Mouse (Mus musculus) CH12.LX (cell line): ENCODE results near the gene Rspry1. TPM values are rescaled to one million over a fixed set of nuclear protein-coding genes. Genes with fewer than 3 reads are reported as not detected.

Experiments
- DNase-seq: peaks from one replicate; pipeline ENCODE4 v3.0.0-alpha.2; 2013; ENCODE audit errors: extremely low read depth
- H3K27ac ChIP-seq: 2 replicates; pipeline ENCODE4 v1.5.1; 2012; ENCODE audit warnings: low read depth, mild to moderate bottlenecking, control low read depth, moderate library complexity; ENCODE audit not compliant: insufficient read depth
- H3K27me3 ChIP-seq: replicated peaks from 2 replicates; pipeline ENCODE3; 2012; ENCODE audit warnings: inconsistent platforms
- H3K36me3 ChIP-seq, 2 experiments: replicated peaks in 1 of 2; 2 replicates each; pipeline versions ENCODE3 to v1.6.1; 2012; ENCODE audit warnings: inconsistent platforms in 1 of 2, low read length in 1 of 2, mild to moderate bottlenecking in 1 of 2, mixed read lengths in 1 of 2, moderate library complexity in 1 of 2; ENCODE audit not compliant: control insufficient read depth in 1 of 2, insufficient read depth in 1 of 2
- H3K4me1 ChIP-seq, 2 experiments: 2 replicates each; pipeline ENCODE4 v1.6.1; 2012; ENCODE audit warnings: inconsistent platforms in 1 of 2, moderate library complexity in 1 of 2; ENCODE audit not compliant: insufficient read depth in 2 of 2, control insufficient read depth in 1 of 2
- H3K4me2 ChIP-seq: 2 replicates; pipeline ENCODE4 v1.6.1; 2012; ENCODE audit warnings: low read depth, mild to moderate bottlenecking, control low read depth; ENCODE audit not compliant: poor library complexity, insufficient read depth, severe bottlenecking
- H3K4me3 ChIP-seq, 3 experiments: fragments of 150-350 bp in 1 of 3; sonication (generic) in 1 of 3; replicated peaks in 1 of 3; 2 replicates each; pipeline versions ENCODE3 to v1.5.1; 2011 to 2012; ENCODE audit warnings: low read depth in 2 of 3, low read length in 2 of 3, mild to moderate bottlenecking in 2 of 3, moderate library complexity in 2 of 3, control low read depth in 1 of 3, improper control_type of control experiment in 1 of 3, inconsistent platforms in 1 of 3, mixed read lengths in 1 of 3; ENCODE audit not compliant: poor library complexity in 1 of 3
- H3K79me2 ChIP-seq: replicated peaks from 2 replicates; pipeline ENCODE4 v1.6.1; 2012; ENCODE audit warnings: mild to moderate bottlenecking, moderate library complexity; ENCODE audit not compliant: control insufficient read depth, poor library complexity, insufficient read depth, severe bottlenecking; ENCODE audit errors: extremely low read depth
- H3K9ac ChIP-seq: 2 replicates; pipeline ENCODE4 v1.6.1; 2012; ENCODE audit warnings: low read depth, mild to moderate bottlenecking, control low read depth, moderate library complexity; ENCODE audit not compliant: insufficient read depth
- H3K9me3 ChIP-seq: replicated peaks from 2 replicates; pipeline ENCODE3; 2012; ENCODE audit warnings: low read length, inconsistent platforms, mixed read lengths
- HCFC1 ChIP-seq: IDR thresholded peaks from 2 replicates; pipeline ENCODE4 v1.6.1; 2012; ENCODE audit warnings: low read depth, mild to moderate bottlenecking, inconsistent platforms, low read length, improper control_type of control experiment
- JUN ChIP-seq: IDR thresholded peaks from 2 replicates; pipeline ENCODE4 v1.6.1; 2011; ENCODE audit warnings: low read depth, mild to moderate bottlenecking, low read length, improper control_type of control experiment, moderate library complexity; ENCODE audit not compliant: insufficient read depth
- MAFK ChIP-seq: IDR thresholded peaks from 2 replicates; pipeline ENCODE4 v1.6.1; 2011; ENCODE audit warnings: low read length, improper control_type of control experiment; ENCODE audit not compliant: insufficient replicate concordance
- MEF2A ChIP-seq: IDR thresholded peaks from 2 replicates; pipeline ENCODE4 v1.6.1; 2014; ENCODE audit warnings: low read depth, mild to moderate bottlenecking, inconsistent platforms, low read length, improper control_type of control experiment, borderline replicate concordance
- PAX5 ChIP-seq: IDR thresholded peaks from 2 replicates; pipeline ENCODE4 v1.6.1; 2012; ENCODE audit warnings: low read length, inconsistent platforms, mixed read lengths
- RCOR1 ChIP-seq: conservative IDR thresholded peaks from 2 replicates; pipeline ENCODE4 v1.6.1; 2012; ENCODE audit warnings: low read depth, mild to moderate bottlenecking, inconsistent platforms, low read length, improper control_type of control experiment
- SIN3A ChIP-seq: IDR thresholded peaks from 2 replicates; pipeline ENCODE4 v1.6.1; 2012; ENCODE audit warnings: low read length, improper control_type of control experiment, inconsistent platforms
- TBP ChIP-seq: conservative IDR thresholded peaks from 2 replicates; pipeline ENCODE4 v1.6.1; 2011; ENCODE audit warnings: low read depth, low read length, improper control_type of control experiment
- ZKSCAN1 ChIP-seq: IDR thresholded peaks from 2 replicates; pipeline ENCODE4 v1.6.1; 2012; ENCODE audit warnings: low read depth, inconsistent platforms, low read length, improper control_type of control experiment, borderline replicate concordance
- dilution Hi-C: fragments of 300-500 bp; cut with MboI; formaldehyde crosslinking; loops from 2 replicates; pipeline ENCODE4 v1.14.3; 2020; ENCODE audit warnings: low sequenced_read_pairs; ENCODE audit not compliant: extremely low pct_unique_long_range_greater_than_20kb, extremely low pct_ligation_motif_present
- in situ Hi-C: fragments of 300-500 bp; cut with MboI; formaldehyde crosslinking; loops from 3 replicates; pipeline ENCODE4 v1.14.3; 2019; ENCODE audit warnings: low sequenced_read_pairs, low pct_ligation_motif_present, low pct_unique_long_range_greater_than_20kb, mixed read lengths
- polyA plus RNA-seq: library from polyadenylated mRNA; unstranded; fragments of >175 nt; gene quantifications from 2 replicates; pipeline ENCODE4 v1.2.1, GENCODE M21; 2012; ENCODE audit warnings: low read depth; ENCODE audit not compliant: insufficient read length
- total RNA-seq, 2 experiments: library from RNA; depleted of rRNA; stranded (reverse); fragments of 300-350 nt in 1 of 2; fragments of >200 nt in 1 of 2; gene quantifications; 2 replicates each; pipeline ENCODE4 v1.2.3; 2012 to 2014

Rspry1 gene
- total and polyA plus RNA-seq, 3 experiments: 13.4 to 23.5 (median 18.0) TPM

- H3K79me2 ChIP-seq: peaks cover 50% of the 10 kb centered on the region
- H3K4me1 ChIP-seq: peaks cover 0 to 24% of the 10 kb centered on the region in 2 experiments; a peak in 2 of 4 replicates
- dilution Hi-C loops: no loop called here
- no peaks in the 10 kb centered on the region for H3K9me3 ChIP-seq
- peaks cover 0 to 14% of the 10 kb centered on the region in 2 experiments for H3K36me3 ChIP-seq
- peak; percentile 7 for DNase-seq
- H3K4me2 ChIP-seq: peak overlapping the region; percentile 99
- peak overlapping the region; percentile 82 to 99 (median 93) for H3K4me3 ChIP-seq
- 0 out of 2 replicates have a peak overlapping the region, but pooled peaks have one; percentile 5 for H3K27ac ChIP-seq
- H3K9ac ChIP-seq: peak overlapping the region; percentile 81
- TF ChIP-seq PAX5: no peak
- no peak for TF ChIP-seq ZKSCAN1
- TF ChIP-seq, all 38 proteins: peak for 0
- H3K27me3 ChIP-seq: no peaks in the 10 kb centered on the region
- in situ Hi-C loops: no loop called here
Measured at GRCm38 (mm10) chr8:94601034-94601606, 617 bp upstream of the Rspry1 start.

- peak overlapping the region; percentile 87 for H3K4me2 ChIP-seq
- peaks cover 43% of the 10 kb centered on the region for H3K79me2 ChIP-seq
- peaks cover 0 to 9% of the 10 kb centered on the region in 2 experiments for H3K36me3 ChIP-seq
- peak overlapping the region; percentile 83 for H3K9ac ChIP-seq
- TF ChIP-seq SIN3A (peak; percentile 28; the same call in 1 of the 2 replicates), MEF2A (no peak)
- TF ChIP-seq, all 38 proteins: peak for 1
- H3K27me3 ChIP-seq: no peaks in the 10 kb centered on the region
- no peak overlapping the region for H3K27ac ChIP-seq
- H3K4me3 ChIP-seq: peak overlapping the region; percentile 91 to 99 (median 99)
- dilution Hi-C loops: no loop called here
- H3K9me3 ChIP-seq: no peaks in the 10 kb centered on the region
- H3K4me1 ChIP-seq: peaks cover 0 to 24% of the 10 kb centered on the region in 2 experiments; a peak in 2 of 4 replicates
- in situ Hi-C loops: no loop called here
- peak; percentile 15 for DNase-seq
Measured at GRCm38 (mm10) chr8:94602471-94603131, 864 bp downstream of the Rspry1 start.

GRCm38 (mm10) chr8:94604030-94604429 is 2.3 kb downstream of the Rspry1 start:
- in situ Hi-C loops: no loop called here
- Histone ChIP-seq H3K9ac (no peak overlapping the region), H3K4me2 (no peak overlapping the region; the same call in 1 of the 2 replicates), H3K9me3 (no peaks in the 10 kb centered on the region), H3K36me3 (peaks cover 0 to 3% of the 10 kb centered on the region in 2 experiments), H3K27ac (no peak overlapping the region), H3K4me3 (no peak overlapping the region), H3K79me2 (peaks cover 31% of the 10 kb centered on the region), H3K27me3 (no peaks in the 10 kb centered on the region), H3K4me1 (peaks cover 0 to 21% of the 10 kb centered on the region in 2 experiments; a peak in 2 of 4 replicates)
- no peak for TF ChIP-seq RCOR1
- no peak for TF ChIP-seq JUN
- TF ChIP-seq HCFC1: no peak
- peak; percentile 91 for TF ChIP-seq MAFK
- no peak for TF ChIP-seq TBP
- dilution Hi-C loops: no loop called here
- DNase-seq: no peak
